Mouse (Mus musculus) testis, postnatal 10 days (tissue): ENCODE results near the gene 2210017I01Rik.

Experiments
- DNase-seq: peaks from one replicate; pipeline ENCODE4 v3.0.0; 2021; ENCODE audit warnings: low spot score

Gene 2210017I01Rik

GRCm38 (mm10) chr3:92607392-92607791, at the start of gene 2210017I01Rik:
Gene 2210017I01Rik (minus strand): TSS chr3:92607492.
- DNase-seq: no peak

- DNase-seq: no peak
These were observed 49.5 kb upstream of the 2210017I01Rik start, which contains the start of gene Lce1b for GRCm38 (mm10) chr3:92656826-92657225. Gene Lce1b (minus strand): TSS chr3:92656926.

- no peak for DNase-seq
These were observed 40.9 kb upstream of the 2210017I01Rik start, which contains the start of gene Lce1a1 for GRCm38 (mm10) chr3:92648207-92648606. Gene Lce1a1 (minus strand): TSS chr3:92648307.

DNA sequence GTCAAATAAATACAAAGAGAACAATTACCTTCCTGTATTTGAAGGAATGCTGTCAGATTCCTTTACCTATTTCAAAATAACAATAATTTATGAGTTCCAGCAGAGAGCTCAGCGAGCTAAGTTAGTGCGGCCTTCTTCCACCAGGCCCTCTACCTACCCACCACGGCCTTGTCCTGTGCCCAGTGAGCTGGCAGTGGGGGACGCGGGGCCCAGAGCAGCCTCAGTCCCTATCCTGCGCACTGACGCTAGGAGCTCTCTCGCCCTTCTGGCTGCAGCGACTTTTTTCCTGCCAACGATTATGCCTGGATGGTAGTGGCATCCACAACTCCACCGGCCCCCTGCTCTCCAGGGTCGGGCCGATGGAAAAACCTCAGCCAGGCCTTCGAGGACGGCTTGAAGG, 32.6 kb upstream of the 2210017I01Rik start:
- DNase-seq: no peak

- DNase-seq: no peak
These were observed 31.3 kb upstream of the 2210017I01Rik start for GRCm38 (mm10) chr3:92638653-92638991.

DNA sequence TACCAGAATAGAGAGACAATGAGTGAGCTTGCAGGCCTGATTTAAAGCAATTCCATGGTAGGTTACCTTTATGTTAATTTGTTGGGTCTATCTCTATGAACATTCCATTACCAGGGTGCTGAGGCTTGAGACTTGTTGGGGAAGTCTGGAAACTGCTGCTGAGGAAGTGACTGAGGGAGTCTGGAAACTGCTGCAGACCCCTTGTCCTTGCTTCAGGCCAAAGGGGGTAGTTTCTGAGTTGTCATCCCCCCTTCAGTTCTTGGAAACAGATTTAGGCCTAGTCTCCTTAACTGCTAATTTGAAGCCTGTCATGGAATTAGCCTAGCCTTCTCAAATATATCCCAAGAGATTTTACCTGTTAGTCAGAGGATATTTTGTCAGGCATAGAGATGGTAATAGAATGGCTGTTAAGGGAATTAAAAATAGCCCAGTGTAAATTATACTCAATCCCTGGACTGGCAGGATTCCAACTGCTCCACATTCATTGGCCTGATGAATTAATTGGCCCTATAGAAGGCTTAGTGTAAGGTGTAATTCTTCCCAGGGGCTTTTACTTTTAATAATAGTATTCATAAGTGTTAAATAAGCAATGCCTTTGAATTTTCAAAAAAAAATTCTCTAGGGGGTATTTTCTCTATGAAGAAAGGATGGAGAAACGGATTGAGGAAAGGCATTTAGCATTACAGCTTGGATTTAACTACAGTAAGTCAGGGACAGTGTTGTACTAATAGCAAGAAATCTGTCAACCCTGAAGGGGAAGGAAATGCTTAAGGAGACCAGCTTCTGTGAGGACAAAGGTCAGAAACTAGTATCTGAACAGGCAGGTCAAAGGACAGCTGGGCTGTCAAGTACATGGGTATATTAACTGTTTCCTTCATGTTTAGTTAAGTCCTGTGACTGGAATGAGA, 30.7 kb upstream of the 2210017I01Rik start:
- no peak for DNase-seq

DNA sequence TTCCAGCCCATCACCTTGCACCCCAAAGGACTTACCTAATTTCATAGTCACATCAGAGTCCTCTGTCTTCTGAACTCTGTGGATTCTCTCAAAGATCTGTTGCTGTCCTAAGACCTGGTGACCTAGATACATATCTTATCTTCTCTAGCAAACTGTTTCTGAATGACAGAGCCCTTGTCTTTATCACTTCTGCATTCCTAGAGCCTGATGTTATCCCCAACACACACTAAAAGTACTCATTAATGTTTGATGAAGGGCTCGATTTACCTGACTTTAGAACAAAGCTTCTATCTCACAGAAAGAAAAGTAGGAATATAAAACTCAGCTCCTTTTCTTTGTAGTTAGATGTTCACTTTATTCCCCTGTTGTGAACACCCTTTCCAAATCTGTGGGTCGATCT, 14.3 kb upstream of the 2210017I01Rik start, which contains the start of gene Lce6a:
TSS of gene Lce6a (minus strand) at position 101 of the 400 bp plus-strand sequence.
- DNase-seq: no peak

- no peak for DNase-seq
These were observed 2.5 kb upstream of the 2210017I01Rik start for GRCm38 (mm10) chr3:92609804-92610203.

DNA sequence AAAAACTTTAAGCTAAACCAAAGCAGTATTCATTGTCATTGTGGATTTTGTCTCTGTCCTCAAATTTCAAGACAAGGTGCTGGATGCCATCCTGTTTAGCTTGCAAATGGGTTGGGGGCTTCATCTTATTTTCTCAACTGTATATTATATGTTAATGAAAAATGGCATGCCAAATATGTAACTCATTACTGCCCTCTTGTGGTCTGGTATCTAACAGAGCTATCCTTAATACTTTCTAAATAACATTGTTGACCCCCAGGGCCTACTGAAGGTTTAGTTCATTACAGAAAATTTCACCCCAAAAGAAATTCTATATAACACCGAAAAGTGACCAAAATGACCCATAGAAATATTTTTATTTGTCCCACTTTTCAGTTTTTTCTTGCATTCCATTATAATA, 5.1 kb downstream of the 2210017I01Rik start:
- no peak for DNase-seq

GRCm38 (mm10) chr3:92600456-92600855, 6.8 kb downstream of the 2210017I01Rik start:
- no peak for DNase-seq

DNA sequence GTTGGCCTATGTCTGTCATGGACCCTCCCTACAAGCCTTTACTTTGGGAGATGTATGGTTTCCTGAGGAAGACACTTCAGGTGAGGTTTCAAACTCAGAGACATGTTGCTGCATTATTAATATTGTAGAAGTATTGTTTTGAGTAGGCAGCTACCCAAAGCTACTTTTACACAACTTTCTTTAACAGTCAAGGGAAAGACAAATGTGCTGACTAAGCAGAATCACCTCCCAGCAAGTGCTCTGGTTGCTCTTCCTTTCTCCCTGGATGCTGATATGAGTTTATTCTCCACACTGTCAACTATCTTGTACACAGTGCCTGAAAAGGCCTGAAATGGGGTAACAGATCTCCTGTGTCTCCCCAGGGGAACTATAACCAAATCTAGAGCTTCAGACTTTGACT, 7.3 kb downstream of the 2210017I01Rik start:
- no peak for DNase-seq

- DNase-seq: no peak
These were observed 8.9 kb downstream of the 2210017I01Rik start for GRCm38 (mm10) chr3:92598429-92598828.

DNA sequence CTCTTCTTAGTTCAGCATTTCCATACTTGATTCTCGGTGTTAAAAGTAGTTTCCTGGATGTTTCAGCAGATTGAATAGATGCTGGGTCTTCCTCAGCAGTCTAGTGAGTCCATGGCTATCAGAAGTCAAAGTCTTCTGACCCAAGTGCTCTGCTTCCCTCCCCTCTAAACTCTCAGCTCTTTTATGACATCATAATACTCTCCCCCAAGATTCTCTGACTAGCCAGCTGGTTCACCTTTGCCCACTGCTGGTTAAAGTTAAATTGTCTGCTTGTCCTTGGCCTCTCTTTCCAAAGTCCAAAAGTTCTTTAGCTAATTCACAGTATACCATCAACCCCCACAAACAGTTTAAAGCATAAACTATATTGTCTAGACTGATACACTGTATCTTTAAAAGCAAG, 18.4 kb downstream of the 2210017I01Rik start, which contains the start of gene Smcp:
TSS of gene Smcp (minus strand) at position 140 of the 400 bp plus-strand sequence.
- no peak for DNase-seq

- no peak for DNase-seq
These were observed 20.1 kb downstream of the 2210017I01Rik start for GRCm38 (mm10) chr3:92587190-92587589.

- no peak for DNase-seq
These were observed 22.2 kb downstream of the 2210017I01Rik start for GRCm38 (mm10) chr3:92585055-92585454.

- no peak for DNase-seq
These were observed 24.0 kb downstream of the 2210017I01Rik start for GRCm38 (mm10) chr3:92583164-92583826.

- DNase-seq: no peak
These were observed 27.8 kb downstream of the 2210017I01Rik start for GRCm38 (mm10) chr3:92579508-92579907.

DNA sequence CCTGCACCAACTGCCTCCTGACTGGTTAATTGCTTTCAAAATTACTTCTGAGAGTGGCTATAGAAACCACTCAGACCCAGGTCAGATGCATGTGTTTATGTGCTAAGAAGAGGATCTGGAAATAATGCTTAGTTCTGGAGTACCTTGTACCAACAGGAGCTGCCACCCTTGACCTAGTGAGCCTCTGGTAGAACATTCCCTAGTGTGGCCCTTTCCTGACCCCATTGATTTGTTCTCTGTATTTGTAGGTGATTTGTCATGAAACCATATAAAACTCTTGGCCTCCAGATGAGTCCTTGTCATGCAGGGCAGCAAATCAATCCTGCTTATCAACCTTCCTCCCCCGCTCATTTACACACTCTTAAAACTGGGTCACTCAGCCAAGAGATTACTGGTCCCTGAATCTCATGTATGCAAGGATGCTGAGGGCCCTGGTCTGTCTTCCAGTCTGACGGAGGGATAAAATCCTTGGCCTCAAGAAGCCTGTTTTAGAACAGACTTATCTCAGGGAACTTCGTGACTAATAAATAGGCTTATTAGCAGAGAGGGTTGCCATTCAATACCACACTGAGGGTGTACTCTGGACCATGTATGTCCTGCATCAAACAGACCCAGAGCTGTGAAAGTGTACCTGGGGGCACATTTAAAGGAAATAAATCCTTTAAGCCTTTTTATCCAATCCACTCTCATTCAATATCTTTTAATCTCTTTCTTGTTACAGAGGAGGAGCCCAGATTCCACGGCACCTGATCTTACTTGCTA, 28.5 kb downstream of the 2210017I01Rik start:
- DNase-seq: no peak

GRCm38 (mm10) chr3:92573449-92574041, 33.7 kb downstream of the 2210017I01Rik start, which contains the start of gene Ivl:
Gene Ivl (minus strand): TSS chr3:92573735.
- DNase-seq: no peak

- DNase-seq: no peak
These were observed 34.7 kb downstream of the 2210017I01Rik start for GRCm38 (mm10) chr3:92572514-92573155.

DNA sequence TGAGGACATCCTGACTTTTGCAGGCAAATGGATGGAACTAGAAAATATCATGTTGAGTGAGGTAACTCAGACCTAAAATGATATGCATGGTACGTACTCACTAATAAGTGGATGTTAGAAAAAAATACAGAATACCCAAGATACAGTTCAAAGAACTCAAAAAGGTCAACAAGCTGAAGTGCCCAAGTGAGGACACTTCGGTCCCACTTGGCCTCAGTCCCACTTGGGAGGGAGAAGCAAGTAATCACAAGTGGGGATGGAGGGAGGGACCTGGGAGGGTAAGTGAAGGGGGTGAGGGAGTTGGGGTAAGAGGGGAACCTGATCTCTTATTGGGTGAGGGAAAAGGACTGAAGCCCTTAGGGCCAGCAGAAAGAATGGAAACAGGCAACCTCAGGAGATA, 38.5 kb downstream of the 2210017I01Rik start:
- no peak for DNase-seq
